Mouse (Mus musculus) right cerebral cortex, postnatal 36 days (tissue): Measurements from ENCODE around the gene Nras.
A peak's percentile ranks its signal among the peaks of the same experiment; 100 is the strongest.

Experiments
- DNase-seq, 2 experiments: peaks; one replicate each; pipeline ENCODE4 v3.0.0; 2022; ENCODE audit warnings: low spot score in 2 of 2, mixed read lengths in 1 of 2

The Nras gene

GRCm38 (mm10) chr3:103098662-103099061 is 40.6 kb downstream of the Nras start:
- no peak for DNase-seq

- DNase-seq = no peak
Observed at GRCm38 (mm10) chr3:103099667-103100066, 41.6 kb downstream of the Nras start.

DNA sequence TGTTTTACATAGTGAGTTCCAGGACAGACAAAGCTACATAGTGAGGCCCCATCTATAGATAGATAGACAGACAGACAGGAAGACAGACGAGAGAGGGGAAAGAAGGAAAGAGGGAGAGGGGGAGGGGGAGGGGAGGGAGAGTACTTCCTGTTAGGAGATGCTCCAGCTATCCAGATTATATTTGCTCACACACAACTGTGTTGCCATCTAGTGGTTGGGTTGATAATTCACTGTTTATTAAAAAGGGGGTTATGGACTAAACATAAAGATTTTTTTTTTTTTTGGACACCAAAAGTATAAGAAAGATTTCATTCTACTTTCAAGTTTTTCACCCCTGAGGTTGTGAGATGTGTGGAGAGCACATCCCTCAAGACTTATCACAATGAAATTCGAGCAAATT is 42.6 kb downstream of the Nras start:
- no peak for DNase-seq

GRCm38 (mm10) chr3:103101194-103101593 is 43.1 kb downstream of the Nras start:
- DNase-seq = no peak

GRCm38 (mm10) chr3:103101909-103102308 is 43.8 kb downstream of the Nras start:
- DNase-seq = no peak

GRCm38 (mm10) chr3:103102454-103103390 is 44.6 kb downstream of the Nras start, which contains the start of gene Dennd2c:
TSS of gene Dennd2c (plus strand) at chr3:103102604.
- peak; percentile 35 to 51 for DNase-seq

- no peak for DNase-seq
Observed at GRCm38 (mm10) chr3:103107565-103108240, 49.6 kb downstream of the Nras start.

DNA sequence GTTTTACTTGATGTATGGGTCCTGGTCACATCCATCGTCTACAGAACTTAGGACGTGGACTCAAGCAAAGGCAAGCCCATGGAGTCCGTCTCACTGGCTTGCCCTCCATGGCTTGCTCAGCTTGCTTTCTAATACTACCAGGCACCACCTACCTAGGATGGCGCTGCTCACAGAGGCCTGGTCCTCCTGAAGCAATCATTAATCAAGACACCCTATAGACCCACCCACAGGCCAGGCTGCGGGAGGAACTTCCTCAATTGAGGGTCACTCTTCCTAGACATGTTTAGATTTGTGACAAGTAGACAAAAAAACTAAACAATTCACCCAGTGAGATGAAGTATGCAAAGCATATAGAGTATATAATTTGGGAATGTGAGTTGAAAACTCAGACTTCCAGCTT is 54.1 kb downstream of the Nras start:
- DNase-seq = no peak
